Mouse (Mus musculus) lung, postnatal 0 days (tissue): ENCODE measurements at regions not wholly inside any gene's neighbourhood (a gene's known extent, or its start where the extent isn't known, plus 50 kb on each side); places are given as distances from the start of the nearest gene placed in this dataset.

Experiments
- ATAC-seq: fragments of 200-750 bp; cut with Nextera tagmentation; 2 replicates; pipeline ENCODE4 v1.8.0; 2017; ENCODE audit warnings: moderate library complexity
- DNase-seq: peaks from one replicate; pipeline ENCODE4 v3.0.0-alpha.2; 2016; ENCODE audit warnings: low spot score
- H3K27ac ChIP-seq: fragments of 300-500 bp; sonication (generic); 2 replicates; pipeline ENCODE4 v1.5.1; 2014; ENCODE audit warnings: antibody characterized with exemption, mild to moderate bottlenecking, low read length, mixed read lengths
- H3K27me3 ChIP-seq: fragments of 300-500 bp; sonication (generic); replicated peaks from 2 replicates; pipeline ENCODE4 v1.6.1; 2014; ENCODE audit warnings: low read length, mixed read lengths; ENCODE audit not compliant: insufficient read depth
- H3K36me3 ChIP-seq: fragments of 300-500 bp; sonication (generic); 2 replicates; pipeline ENCODE4 v1.6.1; 2014; ENCODE audit warnings: low read length, mixed read lengths; ENCODE audit not compliant: insufficient read depth
- H3K4me1 ChIP-seq: fragments of 300-500 bp; sonication (generic); 2 replicates; pipeline ENCODE4 v1.6.1; 2014; ENCODE audit warnings: antibody characterized with exemption, low read depth, low read length, mixed read lengths; ENCODE audit not compliant: insufficient read depth
- H3K4me2 ChIP-seq: fragments of 300-500 bp; sonication (generic); replicated peaks from 2 replicates; pipeline ENCODE4 v1.6.1; 2014; ENCODE audit warnings: low read depth, mild to moderate bottlenecking, low read length, moderate library complexity, mixed read lengths
- H3K4me3 ChIP-seq: fragments of 300-500 bp; sonication (generic); 2 replicates; pipeline ENCODE4 v1.5.1; 2014; ENCODE audit warnings: low read depth, low read length
- H3K9ac ChIP-seq: fragments of 300-500 bp; sonication (generic); replicated peaks from 2 replicates; pipeline ENCODE4 v1.6.1; 2014; ENCODE audit warnings: low read depth, mild to moderate bottlenecking
- H3K9me3 ChIP-seq: fragments of 300-500 bp; sonication (generic); 2 replicates; pipeline ENCODE4 v1.6.1; 2016; ENCODE audit warnings: low read length, mixed read lengths
- CTCF ChIP-seq: IDR thresholded peaks from 2 replicates; pipeline ENCODE4 v1.5.1; 2016; ENCODE audit warnings: antibody characterized with exemption, mild to moderate bottlenecking
- EP300 ChIP-seq: IDR thresholded peaks from 2 replicates; pipeline ENCODE4 v1.6.1; 2016; ENCODE audit warnings: antibody characterized with exemption, mild to moderate bottlenecking, control low read depth
- WGBS: fragments of 180-500 bp; shearing (Covaris S2); extraction: QIAGEN DNeasy Blood & Tissue Kit; methylation state at CpG from one replicate; pipeline ENCODE4 v1.1.7; 2014; 5-methylcytosine and 5-hydroxymethylcytosine counted together

- TF ChIP-seq EP300: no peak
- no peak for TF ChIP-seq CTCF
- H3K4me1 ChIP-seq: no peaks in the 10 kb centered on the region
- H3K4me2 ChIP-seq: no peak overlapping the region
- no peaks in the 10 kb centered on the region for H3K27me3 ChIP-seq
- H3K4me3 ChIP-seq: no peak overlapping the region
- ATAC-seq: peak; percentile 69
- H3K36me3 ChIP-seq: no peaks in the 10 kb centered on the region
- 55% methylated on average over 7 of the region's 7 CpGs for WGBS
- peak; percentile 65 for DNase-seq
- no peaks in the 10 kb centered on the region for H3K9me3 ChIP-seq
- no peak overlapping the region for H3K9ac ChIP-seq
- no peak overlapping the region for H3K27ac ChIP-seq
Observed at GRCm38 (mm10) chr12:117422315-117422978, 93.8 kb upstream of the Rapgef5 start.

GRCm38 (mm10) chr12:117425363-117426031, 90.8 kb upstream of the Rapgef5 start:
- no peak overlapping the region for H3K4me3 ChIP-seq
- ATAC-seq (no peak), DNase-seq (no peak)
- WGBS: 55% methylated on average over 9 of the region's 9 CpGs
- H3K36me3 ChIP-seq: no peaks in the 10 kb centered on the region
- H3K9ac ChIP-seq: no peak overlapping the region
- no peak overlapping the region for H3K4me2 ChIP-seq
- H3K9me3 ChIP-seq: no peaks in the 10 kb centered on the region
- H3K27ac ChIP-seq: no peak overlapping the region
- H3K27me3 ChIP-seq: no peaks in the 10 kb centered on the region
- no peaks in the 10 kb centered on the region for H3K4me1 ChIP-seq
- TF ChIP-seq EP300 (no peak), CTCF (no peak)

- H3K9ac ChIP-seq: no peak overlapping the region
- DNase-seq (peak; percentile 80), ATAC-seq (peak; percentile 12; the same call in 1 of the 2 replicates)
- H3K27me3 ChIP-seq: no peaks in the 10 kb centered on the region
- no peaks in the 10 kb centered on the region for H3K9me3 ChIP-seq
- no peaks in the 10 kb centered on the region for H3K36me3 ChIP-seq
- TF ChIP-seq CTCF (peak; percentile 84), EP300 (no peak)
- no peak overlapping the region for H3K27ac ChIP-seq
- H3K4me3 ChIP-seq: no peak overlapping the region
- 42% methylated on average over 1 of the region's 1 CpGs for whole genome bisulfite sequencing
- H3K4me2 ChIP-seq: no peak overlapping the region
- H3K4me1 ChIP-seq: no peaks in the 10 kb centered on the region; the same call in 1 of the 2 replicates
Observed at GRCm38 (mm10) chr12:117427431-117427830, 88.8 kb upstream of the Rapgef5 start.

- Histone ChIP-seq H3K36me3 (no peaks in the 10 kb centered on the region), H3K4me3 (no peak overlapping the region), H3K4me1 (no peaks in the 10 kb centered on the region; the same call in 1 of the 2 replicates), H3K4me2 (no peak overlapping the region), H3K27me3 (no peaks in the 10 kb centered on the region), H3K9ac (no peak overlapping the region), H3K9me3 (no peaks in the 10 kb centered on the region), H3K27ac (0 out of 2 replicates have a peak overlapping the region, but pooled peaks have one; percentile 26)
- DNase-seq (peak; percentile 76), ATAC-seq (peak; percentile 68)
- TF ChIP-seq EP300 (peak; percentile 85), CTCF (no peak; the same call in 1 of the 2 replicates)
- 57% methylated on average over 4 of the region's 4 CpGs for WGBS
Observed at GRCm38 (mm10) chr12:117430886-117431285, 85.4 kb upstream of the Rapgef5 start.

GRCm38 (mm10) chr12:117432788-117433187, 83.5 kb upstream of the Rapgef5 start:
- TF ChIP-seq CTCF: no peak
- peak; percentile 98 for TF ChIP-seq EP300
- H3K9ac ChIP-seq: no peak overlapping the region
- no peaks in the 10 kb centered on the region for H3K27me3 ChIP-seq
- no peaks in the 10 kb centered on the region for H3K9me3 ChIP-seq
- peak; percentile 43 for DNase-seq
- H3K4me3 ChIP-seq: no peak overlapping the region
- 24% methylated on average over 1 of the region's 1 CpGs for WGBS
- H3K4me2 ChIP-seq: no peak overlapping the region
- H3K36me3 ChIP-seq: no peaks in the 10 kb centered on the region
- no peak overlapping the region for H3K27ac ChIP-seq
- ATAC-seq: peak; percentile 46
- H3K4me1 ChIP-seq: no peaks in the 10 kb centered on the region; the same call in 1 of the 2 replicates

GRCm38 (mm10) chr12:117437011-117437410, 79.3 kb upstream of the Rapgef5 start:
- Histone ChIP-seq H3K4me1 (no peaks in the 10 kb centered on the region), H3K36me3 (no peaks in the 10 kb centered on the region), H3K4me3 (no peak overlapping the region), H3K9ac (no peak overlapping the region), H3K9me3 (no peaks in the 10 kb centered on the region), H3K27ac (no peak overlapping the region), H3K27me3 (no peaks in the 10 kb centered on the region), H3K4me2 (no peak overlapping the region)
- DNase-seq (no peak), ATAC-seq (no peak)
- TF ChIP-seq CTCF: no peak
- TF ChIP-seq EP300: no peak
- 69% methylated on average over 4 of the region's 4 CpGs for WGBS
